20 mouse cellular contexts compared by ENCODE assay signal in genomic region chr4:150362858-150363257, GRCm38 (mm10).
DNase-seq lines count a peak whose midpoint lies in the region; ATAC-seq and TF ChIP-seq lines count a peak whose summit lies in the region.
"Had no signal": no experiment of that assay in that cellular context is flagged by ENCODE, and none has a peak within 500 bp of the region (broad histone marks: within the 10 kb centered on the region; RNA-seq: fewer than 3 reads in every experiment).

No protein-coding gene starts in this region.

- 37% methylated on average over 5 of the region's 5 CpGs for WGBS in heart, postnatal 0 days
- WGBS in embryonic facial prominence, embryonic 10.5 days, result 20% methylated on average over 5 of the region's 5 CpGs
- WGBS in intestine, embryonic 16.5 days, result 29% methylated on average over 5 of the region's 5 CpGs
- 46% methylated on average over 5 of the region's 5 CpGs for WGBS in liver, embryonic 16.5 days (ENCODE audit: insufficient replicate concordance)

- TF ChIP-seq CTCF in heart, postnatal 0 days (IDR thresholded peaks at IDR 0.05; ENCODE audit: low read depth), result no peak

- no peak for DNase-seq in heart, postnatal 0 days (ENCODE audit: low spot score)
- DNase-seq in heart, adult 18-20 months, result no peak
- no peak for DNase-seq in embryonic facial prominence, embryonic 10.5 days (ENCODE audit: low spot score)
- DNase-seq in gastrocnemius, postnatal 36 days, result no peak
- DNase-seq in lung, postnatal 14 days, result no peak
- DNase-seq: adrenal gland, postnatal 14 days; cerebellum, adult 11-12 months; cerebellum, postnatal 36 days had no signal

- TF ChIP-seq EP300 in heart, postnatal 0 days (IDR thresholded peaks at IDR 0.05; ENCODE audit: low read depth), result no peak

- ATAC-seq in heart, postnatal 0 days (ENCODE audit: insufficient read depth, low read depth), result no peak
- peak; percentile 80 for ATAC-seq in intestine, embryonic 16.5 days
- ATAC-seq in liver, embryonic 16.5 days (ENCODE audit: low read depth), result 0 out of 2 replicates have a peak, but pooled peaks have one; percentile 35
- no peak for ATAC-seq in megakaryocyte, adult 5-6 weeks (ENCODE audit: poor library complexity, severe bottlenecking)
- ATAC-seq: activated CD4-positive, CD25-positive, alpha-beta regulatory T cell, adult 4 months; forebrain, embryonic 15.5 days; inflammation-experienced regulatory T-cells, adult 6 months; midbrain, embryonic 15.5 days; Patski had no signal

- H3K27me3 ChIP-seq in heart, postnatal 0 days (ENCODE audit: control insufficient read depth, insufficient read depth, low read length), result no peaks in the 10 kb centered on the region
- H3K27me3 ChIP-seq in embryonic facial prominence, embryonic 10.5 days (replicated peaks; ENCODE audit: low read depth, poor library complexity, severe bottlenecking), result no peaks in the 10 kb centered on the region
- H3K27me3 ChIP-seq in intestine, embryonic 16.5 days (replicated peaks; ENCODE audit: control insufficient read depth, insufficient read depth, low read length), result no peaks in the 10 kb centered on the region
- H3K27me3 ChIP-seq in liver, embryonic 16.5 days (ENCODE audit: control insufficient read depth, insufficient read depth, low read depth, low read length), result no peaks in the 10 kb centered on the region
- H3K27me3 ChIP-seq: forebrain, embryonic 15.5 days; limb, embryonic 12.5 days; megakaryocyte, embryonic 14.5 days; midbrain, embryonic 15.5 days; Patski had no signal

- no peak overlapping the region for H3K9ac ChIP-seq in heart, postnatal 0 days (replicated peaks; ENCODE audit: low read depth, low read length)
- no peak overlapping the region for H3K9ac ChIP-seq in intestine, embryonic 16.5 days (ENCODE audit: low read depth, low read length)
- H3K9ac ChIP-seq in liver, embryonic 16.5 days (ENCODE audit: low read depth, low read length), result no peak overlapping the region
- H3K9ac ChIP-seq: forebrain, embryonic 15.5 days; limb, embryonic 12.5 days; midbrain, embryonic 15.5 days had no signal

- no peaks in the 10 kb centered on the region for H3K36me3 ChIP-seq in heart, postnatal 0 days (replicated peaks; ENCODE audit: control insufficient read depth, insufficient read depth, low read length)
- peaks cover 7% of the 10 kb centered on the region; the same call in 1 of the 2 replicates for H3K36me3 ChIP-seq in embryonic facial prominence, embryonic 10.5 days (replicated peaks)
- no peaks in the 10 kb centered on the region for H3K36me3 ChIP-seq in intestine, embryonic 16.5 days (ENCODE audit: control insufficient read depth, insufficient read depth, low read length)
- H3K36me3 ChIP-seq in liver, embryonic 16.5 days (ENCODE audit: control insufficient read depth, insufficient read depth), result no peaks in the 10 kb centered on the region
- H3K36me3 ChIP-seq: forebrain, embryonic 15.5 days; limb, embryonic 12.5 days; midbrain, embryonic 15.5 days had no signal

- 0 out of 2 replicates have a peak overlapping the region, but pooled peaks have one; percentile 16 for H3K27ac ChIP-seq in heart, postnatal 0 days (ENCODE audit: low read depth)
- H3K27ac ChIP-seq in embryonic facial prominence, embryonic 10.5 days (replicated peaks), result peak overlapping the region; percentile 59; the same call in 1 of the 2 replicates
- H3K27ac ChIP-seq in intestine, embryonic 16.5 days (ENCODE audit: low read length), result peak overlapping the region; percentile 90
- H3K27ac ChIP-seq in liver, embryonic 16.5 days (ENCODE audit: low read length), result peak overlapping the region; percentile 65; the same call in 1 of the 2 replicates
- H3K27ac ChIP-seq: forebrain, embryonic 15.5 days; layer of hippocampus, adult 2 months had no signal

- no peaks in the 10 kb centered on the region for H3K9me3 ChIP-seq in heart, postnatal 0 days (replicated peaks; ENCODE audit: control insufficient read depth, low read length)
- H3K9me3 ChIP-seq in embryonic facial prominence, embryonic 10.5 days, result no peaks in the 10 kb centered on the region
- no peaks in the 10 kb centered on the region for H3K9me3 ChIP-seq in intestine, embryonic 16.5 days (ENCODE audit: control insufficient read depth, low read length)
- no peaks in the 10 kb centered on the region for H3K9me3 ChIP-seq in liver, embryonic 16.5 days (replicated peaks; ENCODE audit: control insufficient read depth, low read length)
- H3K9me3 ChIP-seq: forebrain, embryonic 15.5 days; limb, embryonic 12.5 days; megakaryocyte, embryonic 14.5 days; midbrain, embryonic 15.5 days had no signal

- intact Hi-C loops in gastrocnemius, postnatal 36 days (cut with DNase I), result loop anchor here (5.0 kb wide), 1 partner anchor 44 kb away; no protein-coding TSS in a partner anchor

- H3K4me3 ChIP-seq in heart, postnatal 0 days (ENCODE audit: low read depth, low read length), result no peak overlapping the region
- no peak overlapping the region for H3K4me3 ChIP-seq in embryonic facial prominence, embryonic 10.5 days
- H3K4me3 ChIP-seq in intestine, embryonic 16.5 days (ENCODE audit: low read length), result no peak overlapping the region
- no peak overlapping the region for H3K4me3 ChIP-seq in liver, embryonic 16.5 days (ENCODE audit: low read depth, low read length)
- H3K4me3 ChIP-seq: erythroblast, embryonic 14.5 days; forebrain, embryonic 15.5 days; layer of hippocampus, adult 2 months; limb, embryonic 12.5 days; megakaryocyte, embryonic 14.5 days; midbrain, embryonic 15.5 days had no signal

- H3K4me2 ChIP-seq in heart, postnatal 0 days (ENCODE audit: low read depth, low read length), result no peak overlapping the region
- H3K4me2 ChIP-seq in intestine, embryonic 16.5 days (ENCODE audit: low read depth, low read length), result peak overlapping the region; percentile 43
- H3K4me2 ChIP-seq in liver, embryonic 16.5 days (ENCODE audit: low read depth, low read length), result peak overlapping the region; percentile 11; the same call in 1 of the 2 replicates
- H3K4me2 ChIP-seq: forebrain, embryonic 15.5 days; midbrain, embryonic 15.5 days had no signal

- H3K4me1 ChIP-seq in heart, postnatal 0 days (ENCODE audit: control insufficient read depth, insufficient read depth), result peaks cover 19% of the 10 kb centered on the region
- H3K4me1 ChIP-seq in embryonic facial prominence, embryonic 10.5 days, result peaks cover 39% of the 10 kb centered on the region
- H3K4me1 ChIP-seq in intestine, embryonic 16.5 days (ENCODE audit: control insufficient read depth, insufficient read depth, low read length), result peaks cover 23% of the 10 kb centered on the region
- peaks cover 10% of the 10 kb centered on the region for H3K4me1 ChIP-seq in liver, embryonic 16.5 days (ENCODE audit: control insufficient read depth, low read depth, low read length)

Comparison
In these comparisons a context has a peak if more than half of its experiments do, and no peak if none do; other contexts are left out.
1. ATAC-seq: peak in intestine, embryonic 16.5 days (single experiment) and liver, embryonic 16.5 days (single experiment); none in heart, postnatal 0 days (single experiment) and megakaryocyte, adult 5-6 weeks (single experiment).
2. H3K27ac ChIP-seq: peak in every context shown above with its lines; median percentile 90 in intestine, embryonic 16.5 days; 65 in liver, embryonic 16.5 days; 59 in embryonic facial prominence, embryonic 10.5 days; 16 in heart, postnatal 0 days.